Mouse (Mus musculus) spleen, adult 2 months (tissue): ENCODE measurements around the gene Timp2.

ENCODE experiments used
- CTCF ChIP-seq: fragments of 200-500 bp; IDR thresholded peaks from 2 replicates; pipeline ENCODE4 v1.5.1; 2011; ENCODE audit warnings: mild to moderate bottlenecking, inconsistent platforms; ENCODE audit not compliant: insufficient read depth, insufficient read length, insufficient replicate concordance; ENCODE audit errors: extremely low read depth
- POLR2A ChIP-seq: fragments of 200-500 bp; IDR thresholded peaks from 2 replicates; pipeline ENCODE4 v1.6.1; 2011; ENCODE audit warnings: low read depth, low read length, inconsistent platforms

GRCm38 (mm10) chr11:118343629-118344028, 11.9 kb downstream of the Timp2 start:
- TF ChIP-seq CTCF (no peak), POLR2A (no peak)
